ENCODE assay signal across 14 mouse cellular contexts in genomic region chr7:45519345-45520120, GRCm38 (mm10). TPM values are rescaled to one million over a fixed set of nuclear protein-coding genes. Genes with fewer than 3 reads are reported as not detected.
DNase-seq lines count a peak whose midpoint lies in the region; ATAC-seq and TF ChIP-seq lines count a peak whose summit lies in the region.
"Had no signal": no experiment of that assay in that cellular context is flagged by ENCODE, and none has a peak within 500 bp of the region (broad histone marks: within the 10 kb centered on the region; RNA-seq: fewer than 3 reads in every experiment).

No protein-coding gene starts in this region.

- no peak overlapping the region for H3K4me3 ChIP-seq in stomach, embryonic 15.5 days (replicated peaks)
- H3K4me3 ChIP-seq in stomach, postnatal 0 days (ENCODE audit: low read depth, low read length) = no peak overlapping the region
- no peak overlapping the region for H3K4me3 ChIP-seq in MEL (ENCODE audit: control insufficient read depth in 1 of 2, insufficient read depth in 1 of 2, low read depth in 2 of 2, low read length in 2 of 2)
- no peak overlapping the region for H3K4me3 ChIP-seq in liver, embryonic 12.5 days
- H3K4me3 ChIP-seq: embryonic facial prominence, embryonic 13.5 days; heart, embryonic 12.5 days; hindbrain, embryonic 13.5 days; midbrain, embryonic 10.5 days had no signal

- no peak overlapping the region for H3K27ac ChIP-seq in stomach, embryonic 15.5 days
- no peak overlapping the region for H3K27ac ChIP-seq in stomach, postnatal 0 days (replicated peaks)
- H3K27ac ChIP-seq in MEL (ENCODE audit: control insufficient read depth, low read depth, low read length) = no peak overlapping the region
- peak overlapping the region; percentile 64 for H3K27ac ChIP-seq in liver, embryonic 12.5 days
- H3K27ac ChIP-seq: embryonic facial prominence, embryonic 13.5 days; hindbrain, embryonic 13.5 days; midbrain, embryonic 10.5 days had no signal

- H3K4me1 ChIP-seq in stomach, embryonic 15.5 days = peaks cover 17% of the 10 kb centered on the region
- H3K4me1 ChIP-seq in stomach, postnatal 0 days (replicated peaks; ENCODE audit: control insufficient read depth, insufficient read depth) = 0 out of 2 replicates have a peak, but pooled peaks cover 3% of the 10 kb centered on the region
- peaks cover 4 to 11% of the 10 kb centered on the region in 2 experiments; a peak in 3 of 4 replicates for H3K4me1 ChIP-seq in MEL (ENCODE audit: control insufficient read depth in 1 of 2, insufficient read depth in 2 of 2, low read length in 2 of 2)
- H3K4me1 ChIP-seq in liver, embryonic 12.5 days = peaks cover 90% of the 10 kb centered on the region

- ATAC-seq in stomach, embryonic 15.5 days (ENCODE audit: insufficient read depth, low FRiP score, low read depth) = peak; percentile 24; the same call in 1 of the 2 replicates
- no peak for ATAC-seq in stomach, postnatal 0 days (ENCODE audit: low FRiP score, low TSS enrichment)
- no peak for ATAC-seq in liver, embryonic 12.5 days
- ATAC-seq: forebrain, embryonic 14.5 days; lung, postnatal 0 days had no signal

- peaks cover 14% of the 10 kb centered on the region for H3K79me2 ChIP-seq in MEL (ENCODE audit: control insufficient read depth, insufficient read depth, low read length, poor library complexity)

- H3K9me3 ChIP-seq in stomach, embryonic 15.5 days = no peaks in the 10 kb centered on the region
- H3K9me3 ChIP-seq in stomach, postnatal 0 days (ENCODE audit: control insufficient read depth, low read length) = no peaks in the 10 kb centered on the region
- no peaks in the 10 kb centered on the region for H3K9me3 ChIP-seq in MEL (replicated peaks; ENCODE audit: insufficient read depth, low read length)
- H3K9me3 ChIP-seq in liver, embryonic 12.5 days (replicated peaks) = no peaks in the 10 kb centered on the region
- H3K9me3 ChIP-seq: embryonic facial prominence, embryonic 13.5 days; heart, embryonic 12.5 days; hindbrain, embryonic 13.5 days; midbrain, embryonic 10.5 days had no signal

- intact Hi-C loops in heart, postnatal 14 days (cut with DNase I) = no loop called here

- DNase-seq in stomach, postnatal 0 days (ENCODE audit: low spot score) = no peak
- no peak for DNase-seq in MEL (ENCODE audit: low read depth, low spot score)
- peak; percentile 68 for DNase-seq in thymus, postnatal 4 days
- no peak for DNase-seq in left cerebral cortex, adult 9 months (ENCODE audit: low spot score in 2 of 2)
- DNase-seq in heart, postnatal 14 days = no peak
- DNase-seq: kidney, adult 9 months had no signal

- WGBS in stomach, embryonic 15.5 days = 66% methylated on average over 8 of the region's 8 CpGs
- WGBS in stomach, postnatal 0 days = 72% methylated on average over 8 of the region's 8 CpGs
- 57% methylated on average over 8 of the region's 8 CpGs for WGBS in liver, embryonic 12.5 days (ENCODE audit: insufficient replicate concordance)

- H3K9ac ChIP-seq in stomach, embryonic 15.5 days = no peak overlapping the region
- H3K9ac ChIP-seq in stomach, postnatal 0 days (ENCODE audit: low read length) = no peak overlapping the region
- H3K9ac ChIP-seq in MEL (ENCODE audit: control insufficient read depth, low read depth, low read length, poor library complexity, severe bottlenecking) = no peak overlapping the region
- no peak overlapping the region for H3K9ac ChIP-seq in liver, embryonic 12.5 days
- H3K9ac ChIP-seq: embryonic facial prominence, embryonic 13.5 days; heart, embryonic 12.5 days; hindbrain, embryonic 13.5 days had no signal

- no peak for TF ChIP-seq CTCF in stomach, postnatal 0 days (IDR thresholded peaks at IDR 0.05; ENCODE audit: low read depth)
- TF ChIP-seq CTCF in MEL (IDR thresholded peaks at IDR 0.05 in 2 of 3, conservative IDR thresholded peaks at IDR 0.05 in 1 of 3; ENCODE audit: control insufficient read depth in 1 of 3, insufficient read depth in 1 of 3, low read depth in 2 of 3, low read length in 3 of 3, poor library complexity in 1 of 3, severe bottlenecking in 1 of 3) = no peak

- no peak overlapping the region for H3K4me2 ChIP-seq in stomach, embryonic 15.5 days
- H3K4me2 ChIP-seq in stomach, postnatal 0 days (replicated peaks; ENCODE audit: low read depth) = no peak overlapping the region
- peak overlapping the region; percentile 34 for H3K4me2 ChIP-seq in liver, embryonic 12.5 days
- H3K4me2 ChIP-seq: embryonic facial prominence, embryonic 13.5 days; heart, embryonic 12.5 days; hindbrain, embryonic 13.5 days had no signal

- no peak for TF ChIP-seq POLR2A in MEL (IDR thresholded peaks at IDR 0.05; ENCODE audit: control insufficient read depth in 1 of 2, insufficient read depth in 1 of 2, low read depth in 1 of 2, low read length in 2 of 2, poor library complexity in 1 of 2)

- no peak for TF ChIP-seq EP300 in stomach, postnatal 0 days (optimal IDR thresholded peaks at IDR 0.05)
- no peak for TF ChIP-seq EP300 in MEL (IDR thresholded peaks at IDR 0.05; ENCODE audit: low read depth in 1 of 2, low read length in 2 of 2)

- TF ChIP-seq RAD21 in MEL (IDR thresholded peaks at IDR 0.05; ENCODE audit: low read depth, low read length) = no peak

- H3K27me3 ChIP-seq in stomach, embryonic 15.5 days (replicated peaks) = no peaks in the 10 kb centered on the region
- no peaks in the 10 kb centered on the region for H3K27me3 ChIP-seq in stomach, postnatal 0 days (ENCODE audit: control insufficient read depth, insufficient read depth, low read length)
- no peaks in the 10 kb centered on the region for H3K27me3 ChIP-seq in MEL (ENCODE audit: control insufficient read depth in 1 of 2, insufficient read depth in 2 of 2, low read length in 2 of 2)
- H3K27me3 ChIP-seq in liver, embryonic 12.5 days (replicated peaks) = no peaks in the 10 kb centered on the region
- H3K27me3 ChIP-seq: embryonic facial prominence, embryonic 13.5 days; heart, embryonic 12.5 days; hindbrain, embryonic 13.5 days had no signal

- no peaks in the 10 kb centered on the region for H3K36me3 ChIP-seq in stomach, embryonic 15.5 days
- H3K36me3 ChIP-seq in stomach, postnatal 0 days (ENCODE audit: control insufficient read depth, insufficient read depth, low read length) = peaks cover 4% of the 10 kb centered on the region; the same call in 1 of the 2 replicates
- peaks cover 0 to 25% of the 10 kb centered on the region in 2 experiments; a peak in 2 of 4 replicates for H3K36me3 ChIP-seq in MEL (ENCODE audit: control insufficient read depth in 1 of 2, insufficient read depth in 2 of 2, low read length in 2 of 2)
- H3K36me3 ChIP-seq in liver, embryonic 12.5 days = peaks cover 38% of the 10 kb centered on the region
- H3K36me3 ChIP-seq: hindbrain, embryonic 13.5 days had no signal

TF ChIP-seq in MEL, 35 proteins besides CTCF, POLR2A, EP300 and RAD21 (continues in another document):
- TF ChIP-seq SIN3A (IDR thresholded peaks at IDR 0.05; ENCODE audit: low read length) = no peak
- TF ChIP-seq USF2 (IDR thresholded peaks at IDR 0.05; ENCODE audit: borderline replicate concordance in 1 of 2, insufficient read depth in 1 of 2, low read depth in 1 of 2, low read length in 2 of 2) = no peak
- no peak for TF ChIP-seq POLR2AphosphoS2 (IDR thresholded peaks at IDR 0.05; ENCODE audit: low read length)
- peak; percentile 88 for TF ChIP-seq HCFC1 (IDR thresholded peaks at IDR 0.05; ENCODE audit: low read depth, low read length)

RNA-seq across cellular contexts. Expression of gene Ppp1r15a, which starts 6.5 kb away (rescaled TPM):
- 21.1 and 36.1 TPM in 2 replicates for polyA plus RNA-seq in stomach, embryonic 15.5 days (2015; fragmentation: Nextera tagmentation; extraction: Ambion mirVana)
- polyA plus RNA-seq in stomach, postnatal 0 days (2015; fragmentation: Nextera tagmentation; extraction: Ambion mirVana) = 21.6 and 26.6 TPM in 2 replicates
- 27.0 and 27.2 TPM in 2 replicates for total RNA-seq in MEL (2012; rRNA removed)
- polyA plus RNA-seq in MEL (2012; ENCODE audit: insufficient read depth in 1 of 2, insufficient read length in 2 of 2, low read depth in 1 of 2, low replicate concordance in 2 of 2, missing spikeins in 1 of 2) = 10 to 100 TPM in 1 of 2 experiments, not detected in 1; 78.0 TPM
- 157 and 165 TPM in 2 replicates for polyA plus RNA-seq in liver, embryonic 12.5 days (2016; fragmentation: Nextera tagmentation; extraction: Ambion mirVana)
- total RNA-seq in heart, postnatal 14 days (2021) = 10 to 100 TPM; 21.7 to 32.8 TPM

RNA-seq across cellular contexts. Expression of gene Plekha4, which starts 6.6 kb away (rescaled TPM):
- 2.9 TPM in 2 replicates for polyA plus RNA-seq in stomach, embryonic 15.5 days (2015; fragmentation: Nextera tagmentation; extraction: Ambion mirVana)
- 7.9 and 8.0 TPM in 2 replicates for polyA plus RNA-seq in stomach, postnatal 0 days (2015; fragmentation: Nextera tagmentation; extraction: Ambion mirVana)
- 0.12 and 0.36 TPM in 2 replicates for total RNA-seq in MEL (2012; rRNA removed)
- polyA plus RNA-seq in MEL (2012; ENCODE audit: insufficient read depth in 1 of 2, insufficient read length in 2 of 2, low read depth in 1 of 2, low replicate concordance in 2 of 2, missing spikeins in 1 of 2) = under 1 TPM in 1 of 2 experiments, not detected in 1; 0.65 TPM
- 0.80 and 0.87 TPM in 2 replicates for polyA plus RNA-seq in liver, embryonic 12.5 days (2016; fragmentation: Nextera tagmentation; extraction: Ambion mirVana)
- total RNA-seq in heart, postnatal 14 days (2021) = 1 to 10 TPM; 1.9 to 2.1 TPM

RNA-seq across cellular contexts. Expression of gene Nucb1, which starts 9.3 kb away (rescaled TPM):
- polyA plus RNA-seq in stomach, embryonic 15.5 days (2015; fragmentation: Nextera tagmentation; extraction: Ambion mirVana) = 214 and 230 TPM in 2 replicates
- polyA plus RNA-seq in stomach, postnatal 0 days (2015; fragmentation: Nextera tagmentation; extraction: Ambion mirVana) = 196 and 199 TPM in 2 replicates
- total RNA-seq in MEL (2012; rRNA removed) = 196 and 224 TPM in 2 replicates
- 100 to 1,000 TPM in 1 of 2 experiments, 10 to 100 TPM in 1; 92.3 to 343 TPM for polyA plus RNA-seq in MEL (2012; ENCODE audit: insufficient read depth in 1 of 2, insufficient read length in 2 of 2, low read depth in 1 of 2, low replicate concordance in 2 of 2, missing spikeins in 1 of 2)
- 140 and 146 TPM in 2 replicates for polyA plus RNA-seq in liver, embryonic 12.5 days (2016; fragmentation: Nextera tagmentation; extraction: Ambion mirVana)
- 100 to 1,000 TPM; 116 to 137 TPM for total RNA-seq in heart, postnatal 14 days (2021)

RNA-seq across cellular contexts. Expression of gene Dhdh, which starts 30.9 kb away (rescaled TPM):
- 3.5 and 3.7 TPM in 2 replicates for polyA plus RNA-seq in stomach, embryonic 15.5 days (2015; fragmentation: Nextera tagmentation; extraction: Ambion mirVana)
- 1.1 and 1.3 TPM in 2 replicates for polyA plus RNA-seq in stomach, postnatal 0 days (2015; fragmentation: Nextera tagmentation; extraction: Ambion mirVana)
- 0.08 and 0.10 TPM in 2 replicates for total RNA-seq in MEL (2012; rRNA removed)
- polyA plus RNA-seq in MEL (2012; ENCODE audit: insufficient read depth in 1 of 2, insufficient read length in 2 of 2, low read depth in 1 of 2, low replicate concordance in 2 of 2, missing spikeins in 1 of 2) = 1 to 10 TPM in 1 of 2 experiments, not detected in 1; 1.6 TPM
- polyA plus RNA-seq in liver, embryonic 12.5 days (2016; fragmentation: Nextera tagmentation; extraction: Ambion mirVana) = 2.8 and 3.1 TPM in 2 replicates
- 1 to 10 TPM; 4.5 to 6.0 TPM for total RNA-seq in heart, postnatal 14 days (2021)

RNA-seq across cellular contexts. Expression of gene Gm45808, which starts 32.9 kb away (rescaled TPM):
- not detected in 2 replicates for polyA plus RNA-seq in stomach, embryonic 15.5 days (2015; fragmentation: Nextera tagmentation; extraction: Ambion mirVana)
- polyA plus RNA-seq in stomach, postnatal 0 days (2015; fragmentation: Nextera tagmentation; extraction: Ambion mirVana) = not detected in 2 replicates
- total RNA-seq in MEL (2012; rRNA removed) = not detected in 2 replicates
- not detected for polyA plus RNA-seq in MEL (2012; ENCODE audit: insufficient read depth in 1 of 2, insufficient read length in 2 of 2, low read depth in 1 of 2, low replicate concordance in 2 of 2, missing spikeins in 1 of 2)
- not detected in 2 replicates for polyA plus RNA-seq in liver, embryonic 12.5 days (2016; fragmentation: Nextera tagmentation; extraction: Ambion mirVana)
- total RNA-seq in heart, postnatal 14 days (2021) = 1 to 10 TPM; 2.8 to 4.6 TPM
- polyA plus RNA-seq: embryonic facial prominence, embryonic 13.5 days; forebrain, embryonic 14.5 days; heart, embryonic 12.5 days; hindbrain, embryonic 13.5 days; lung, postnatal 0 days; midbrain, embryonic 10.5 days had no signal
